Mouse (Mus musculus): ENCODE data around the gene Eng.

DNA sequence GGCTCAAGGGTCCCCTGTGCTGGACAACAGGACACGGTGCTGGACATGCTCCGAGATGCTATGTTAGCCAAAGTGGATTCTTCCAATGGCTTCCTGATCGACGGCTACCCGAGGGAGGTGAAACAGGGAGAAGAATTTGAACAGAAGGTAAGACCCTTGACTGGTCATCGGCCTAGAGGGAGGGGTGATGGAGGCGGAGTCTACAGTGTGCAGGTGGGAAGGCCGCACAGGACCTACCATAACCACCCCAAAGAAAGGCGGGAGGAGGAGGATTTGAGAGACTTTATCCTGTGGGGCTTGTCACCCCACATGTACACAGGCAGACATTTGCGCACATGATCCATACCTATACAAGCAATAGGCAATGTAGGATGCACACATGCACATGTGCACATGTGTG, 15.3 kb upstream of the Eng start:
- TF ChIP-seq CTCF (IDR thresholded peaks at IDR 0.05; ENCODE audit: borderline replicate concordance, extremely low read depth, insufficient read depth, insufficient read length) (no peak), POLR2A (IDR thresholded peaks at IDR 0.05; ENCODE audit: borderline replicate concordance, extremely low read depth, insufficient read depth, insufficient read length, poor library complexity, severe bottlenecking) (no peak)

Data from brain, embryonic 14.5 days (tissue).